Mouse (Mus musculus): ENCODE measurements around the gene Tmem117. TPM values are rescaled to one million over a fixed set of nuclear protein-coding genes. Genes with fewer than 3 reads are reported as not detected.

The Tmem117 gene
- total RNA-seq, 2 experiments from 2014 or later = 13.8 to 14.8 TPM

GRCm38 (mm10) chr15:94861173-94861572 is 232.1 kb downstream of the Tmem117 start:
- DNase-seq = no peak
- intact Hi-C loops (cut with DNase I) = no loop called here

DNA sequence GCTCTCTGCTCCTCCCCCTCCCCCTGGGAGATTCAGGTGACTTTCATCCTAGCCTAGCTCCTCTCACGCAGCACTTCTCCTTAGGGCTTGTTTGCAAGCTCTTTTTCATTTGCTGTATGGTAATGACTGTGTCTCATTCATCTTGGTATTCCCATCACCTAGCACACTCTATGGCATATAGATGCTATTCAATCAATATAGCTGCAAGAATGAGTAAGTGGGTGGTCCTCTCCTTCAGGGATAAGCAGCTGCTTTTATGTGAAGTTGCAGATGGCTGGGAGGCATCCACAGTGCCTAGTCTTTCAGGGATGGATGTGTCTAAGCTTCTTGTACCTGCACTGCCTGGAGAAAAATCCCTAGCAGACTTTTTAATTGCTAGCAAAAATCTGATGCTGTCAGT is 235.1 kb downstream of the Tmem117 start:
- DNase-seq = no peak
- intact Hi-C loops (cut with DNase I) = no loop called here

GRCm38 (mm10) chr15:94868372-94868771 is 239.3 kb downstream of the Tmem117 start:
- intact Hi-C loops (cut with DNase I) = no loop called here
- no peak for DNase-seq

DNA sequence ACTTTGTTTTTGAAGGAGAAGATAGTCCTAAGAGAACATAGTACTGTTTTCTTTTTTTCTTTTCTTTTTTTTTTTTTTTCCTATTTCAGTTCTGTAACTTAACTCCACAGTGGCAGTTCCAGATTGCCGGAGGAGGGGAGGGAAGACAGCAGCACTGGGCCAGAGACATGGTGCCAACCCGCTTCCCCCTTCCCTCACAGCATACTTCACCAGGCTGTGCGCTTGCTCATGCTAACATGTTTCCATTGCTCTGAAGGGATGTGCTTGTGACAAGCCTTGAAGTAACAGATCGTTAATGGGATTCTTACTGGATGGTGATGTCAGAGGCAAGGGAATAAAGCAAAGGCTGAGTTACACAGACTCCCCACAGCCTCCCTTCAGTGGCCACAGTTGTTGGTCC is 256.0 kb downstream of the Tmem117 start:
- DNase-seq = no peak
- intact Hi-C loops (cut with DNase I) = no loop called here

- intact Hi-C loops (cut with DNase I) = no loop called here
- no peak for DNase-seq
These were observed 264.2 kb downstream of the Tmem117 start for GRCm38 (mm10) chr15:94893201-94893600.

DNA sequence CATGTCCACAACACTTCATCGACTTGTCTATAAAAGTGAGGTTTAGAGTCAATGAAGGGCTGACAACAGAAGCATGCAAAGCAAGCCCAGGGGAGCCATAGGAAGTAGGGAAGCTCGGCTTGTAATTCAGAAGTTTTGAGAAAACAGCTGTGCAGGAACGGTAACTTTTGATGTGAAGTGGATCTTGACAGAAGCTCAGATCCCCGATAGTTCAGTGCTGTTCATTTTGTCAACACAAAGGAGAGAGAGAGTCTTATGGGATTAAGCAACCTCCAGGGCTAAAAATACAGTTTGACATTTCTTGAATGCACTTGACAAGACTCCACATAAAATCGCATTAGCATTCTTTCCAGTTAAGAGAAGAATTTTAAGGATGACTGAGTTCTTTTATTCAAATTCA is 265.1 kb downstream of the Tmem117 start:
- no peak for DNase-seq
- intact Hi-C loops (cut with DNase I) = no loop called here

DNA sequence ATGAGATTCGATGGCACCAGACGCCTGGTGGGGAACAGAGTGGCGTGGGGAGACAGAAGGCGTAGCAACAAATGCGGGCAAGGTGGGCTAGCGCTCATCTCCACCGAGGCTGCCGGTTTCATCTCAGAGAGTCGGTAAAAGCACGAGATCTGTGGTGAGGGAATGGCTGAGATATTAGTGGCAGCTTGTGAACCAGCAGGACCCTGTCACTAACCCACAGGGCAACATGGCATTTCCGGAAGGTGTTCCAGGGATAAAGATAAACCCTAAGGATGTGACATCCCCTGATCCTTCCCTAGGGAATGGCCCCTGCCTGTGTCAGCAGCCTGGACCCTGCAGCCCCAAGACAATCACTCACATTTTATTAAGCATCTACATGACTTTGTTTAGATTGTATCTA is 266.6 kb downstream of the Tmem117 start:
- intact Hi-C loops (cut with DNase I) = no loop called here
- no peak for DNase-seq

DNA sequence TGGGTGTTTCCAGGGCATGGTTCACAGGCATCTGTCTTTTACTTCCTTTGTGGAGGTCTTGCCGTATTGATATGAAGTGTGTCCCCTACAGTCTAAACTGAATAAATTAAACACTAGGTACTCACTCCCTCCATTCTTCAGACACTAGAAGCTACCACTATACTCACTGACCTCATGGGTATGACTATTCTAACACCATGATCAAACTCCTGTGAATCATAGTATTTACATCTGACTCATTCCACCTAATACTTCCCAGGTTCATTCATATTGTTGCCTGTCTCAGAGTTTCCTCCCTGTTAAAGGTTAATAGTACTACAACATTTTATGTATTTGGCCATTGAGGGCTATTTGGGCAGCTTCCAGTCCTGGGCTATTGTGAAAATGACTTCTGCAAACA is 274.2 kb downstream of the Tmem117 start:
- intact Hi-C loops (cut with DNase I) = no loop called here
- no peak for DNase-seq

DNA sequence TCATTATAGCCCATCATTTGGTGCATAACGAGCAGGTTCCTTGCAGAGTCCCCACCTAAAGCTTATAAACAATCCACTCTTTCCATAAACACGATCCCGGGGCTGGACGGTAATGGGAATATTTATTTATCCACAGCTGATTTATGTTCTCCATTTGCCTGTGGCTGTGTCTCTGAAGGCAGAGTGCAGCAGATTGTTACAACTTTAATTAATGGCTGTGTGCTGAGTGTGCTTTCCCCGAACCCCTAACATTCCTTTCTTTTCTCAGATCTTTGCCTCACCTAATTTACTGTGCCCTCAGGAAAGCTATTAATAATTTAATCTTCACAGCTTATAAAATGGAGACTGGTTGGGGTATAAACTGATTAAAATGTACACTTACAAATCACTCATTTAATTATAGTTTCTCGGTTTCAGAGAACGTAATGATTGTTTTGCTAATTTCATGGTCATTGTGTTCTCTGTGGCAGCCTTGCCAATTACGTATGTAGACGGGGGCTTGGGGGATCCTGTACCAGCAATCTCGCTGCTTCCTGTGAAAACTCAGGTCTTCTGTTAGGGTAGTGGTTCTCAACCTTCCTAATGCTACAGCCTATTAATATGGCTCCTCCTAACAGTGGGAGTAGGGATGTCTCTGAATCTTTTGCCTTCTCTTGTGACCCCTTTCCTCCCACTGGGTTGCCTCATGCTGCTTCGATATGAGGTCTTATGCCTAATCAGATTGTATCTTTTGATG is 275.8 kb downstream of the Tmem117 start:
- DNase-seq = no peak
- intact Hi-C loops (cut with DNase I) = no loop called here

DNA sequence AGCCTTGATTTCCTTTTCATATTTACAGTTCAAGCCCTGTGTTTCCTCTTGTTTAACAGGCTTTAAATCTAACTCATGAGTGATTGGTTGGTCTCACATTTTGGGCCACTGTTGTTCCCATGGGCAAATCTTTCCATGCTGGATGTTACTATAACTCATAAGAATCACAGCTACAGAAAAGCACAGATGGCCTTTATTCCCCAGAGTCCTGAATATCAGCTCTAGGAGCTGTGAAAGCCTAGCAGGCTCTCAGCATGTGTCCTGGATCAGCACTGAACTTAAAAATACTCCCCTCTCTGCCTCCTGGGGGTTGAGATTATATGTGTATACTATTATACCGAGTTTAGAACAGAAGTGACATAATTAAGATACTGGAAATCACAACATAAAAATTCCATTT is 292.6 kb downstream of the Tmem117 start:
- intact Hi-C loops (cut with DNase I) = no loop called here

DNA sequence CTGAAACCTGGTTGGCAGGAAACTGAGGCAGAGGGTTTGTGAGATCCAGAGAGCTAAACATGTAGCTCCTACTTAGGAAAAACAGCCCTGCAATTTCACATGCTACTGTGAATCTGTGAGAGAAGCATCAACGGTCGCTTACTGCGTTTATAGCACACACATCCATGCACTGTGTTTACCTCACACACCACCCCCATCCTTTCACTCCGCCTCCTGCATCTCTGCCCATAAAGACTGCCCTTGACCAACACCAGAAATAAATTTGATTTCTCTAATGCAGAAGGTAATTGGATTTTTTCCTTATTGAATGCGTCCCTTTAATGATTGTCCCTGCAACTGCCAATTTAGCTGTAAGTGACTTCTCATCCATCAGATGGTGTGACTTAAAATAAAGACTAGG is 299.0 kb downstream of the Tmem117 start:
- intact Hi-C loops (cut with DNase I) = no loop called here
- no peak for DNase-seq

More for the DNA sequence above, 292.6 kb downstream of the Tmem117 start:
- no peak for DNase-seq

- intact Hi-C loops (cut with DNase I) = no loop called here
- no peak for DNase-seq
These were observed 301.7 kb downstream of the Tmem117 start for GRCm38 (mm10) chr15:94930743-94931142.

DNA sequence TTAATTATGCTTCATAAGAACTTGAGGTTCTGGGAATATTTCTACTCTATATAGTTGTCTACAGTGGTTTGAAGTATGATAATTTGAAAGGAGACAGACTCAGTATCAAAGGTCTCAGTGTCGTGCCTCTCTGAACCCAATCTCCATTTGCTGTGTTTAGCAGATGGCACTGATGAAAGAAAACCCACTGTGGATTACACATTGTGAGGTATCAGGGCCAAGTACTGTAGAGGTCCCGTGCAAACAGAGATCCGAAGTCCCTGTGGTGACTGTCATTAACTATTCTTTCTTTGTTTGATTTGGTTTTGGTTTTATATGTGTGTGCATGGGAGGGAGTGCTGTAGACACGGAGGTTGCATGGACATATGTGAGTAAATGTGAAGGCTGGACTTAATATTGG is 304.0 kb downstream of the Tmem117 start:
- no peak for DNase-seq
- intact Hi-C loops (cut with DNase I) = no loop called here

DNA sequence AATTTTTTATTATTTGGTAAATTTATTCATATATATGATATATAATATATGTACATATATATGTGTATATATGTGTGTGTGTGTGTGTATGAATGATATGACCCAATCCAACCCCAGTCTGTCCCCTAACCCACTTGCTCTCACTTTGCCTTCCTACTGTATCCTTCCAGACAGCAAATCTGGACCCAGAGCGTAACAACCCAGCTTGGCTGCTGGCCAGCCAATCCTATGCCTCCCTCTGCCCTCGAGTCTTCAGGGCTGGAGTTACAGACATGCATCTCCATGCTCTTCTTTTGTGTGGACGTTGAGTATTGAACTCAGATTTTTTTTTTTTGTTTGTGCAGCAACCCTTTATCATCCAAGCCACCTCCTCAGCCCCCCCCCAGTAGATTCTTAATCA is 304.4 kb downstream of the Tmem117 start:
- intact Hi-C loops (cut with DNase I) = no loop called here
- DNase-seq = no peak

DNA sequence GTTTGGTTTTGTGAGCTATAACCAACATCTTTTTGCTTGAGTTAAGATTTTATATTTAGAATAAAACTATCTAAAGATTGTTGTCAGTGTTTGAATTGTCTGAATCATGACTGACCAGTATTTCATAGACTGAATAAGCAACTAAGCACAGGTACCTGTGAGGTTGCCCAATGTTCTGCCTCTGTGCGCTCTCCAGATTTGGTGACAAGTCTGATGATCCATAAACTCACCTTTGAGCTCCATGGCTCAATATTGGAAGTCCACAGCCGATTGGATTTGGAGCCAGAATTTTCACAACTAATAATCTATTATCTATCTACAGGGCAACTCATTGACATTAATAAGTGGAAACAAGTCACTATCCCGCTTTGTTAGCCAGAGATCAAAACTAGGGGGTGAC is 312.9 kb downstream of the Tmem117 start:
- no peak for DNase-seq
- intact Hi-C loops (cut with DNase I) = no loop called here

DNA sequence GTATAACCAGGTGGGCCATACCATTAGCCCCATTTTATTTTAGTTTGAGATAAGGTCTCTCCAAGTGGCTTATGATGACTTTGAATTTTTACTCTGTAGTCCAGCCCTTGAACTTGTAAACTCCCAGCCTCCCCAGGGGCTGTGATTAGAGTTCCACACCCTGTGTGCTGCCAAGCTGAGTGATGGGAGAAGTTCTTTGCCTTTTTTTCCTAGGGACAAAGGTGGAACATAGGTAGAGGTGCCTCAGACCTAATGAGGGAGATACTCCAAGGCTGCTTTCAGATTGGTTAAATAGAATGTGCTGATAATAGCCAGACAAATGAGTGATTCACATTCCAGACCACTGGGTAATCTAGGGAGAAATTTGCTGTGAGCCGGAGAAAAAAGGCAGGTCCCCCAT is 313.4 kb downstream of the Tmem117 start:
- DNase-seq = no peak
- intact Hi-C loops (cut with DNase I) = no loop called here

- intact Hi-C loops (cut with DNase I) = no loop called here
- no peak for DNase-seq
These were observed 314.9 kb downstream of the Tmem117 start for GRCm38 (mm10) chr15:94943891-94944290.

- intact Hi-C loops (cut with DNase I) = no loop called here
- no peak for DNase-seq
These were observed 322.5 kb downstream of the Tmem117 start for GRCm38 (mm10) chr15:94951382-94952048.

DNA sequence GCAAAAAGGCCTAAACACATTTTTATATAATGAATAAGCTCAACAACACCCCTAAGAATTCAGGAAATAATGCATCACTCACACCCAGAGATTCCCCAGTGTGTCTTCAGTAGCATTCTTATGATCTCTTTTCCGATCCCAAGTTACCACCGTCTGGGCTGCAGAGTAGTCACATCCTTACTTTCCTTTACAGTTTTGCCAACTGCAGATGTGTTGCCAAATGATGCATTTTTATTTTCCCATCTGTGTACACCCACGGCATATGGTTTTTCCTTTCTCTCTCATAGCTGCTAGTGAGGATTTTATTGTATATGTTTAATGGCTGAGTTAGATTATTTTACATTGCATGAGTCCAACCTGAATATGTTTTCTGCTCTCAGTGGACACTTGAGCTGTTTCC is 327.7 kb downstream of the Tmem117 start:
- DNase-seq = no peak

GRCm38 (mm10) chr15:94957202-94957601 is 328.2 kb downstream of the Tmem117 start:
- intact Hi-C loops (cut with DNase I) = no loop called here
- DNase-seq = no peak

More for the DNA sequence above, 327.7 kb downstream of the Tmem117 start:
- intact Hi-C loops (cut with DNase I) = no loop called here

DNA sequence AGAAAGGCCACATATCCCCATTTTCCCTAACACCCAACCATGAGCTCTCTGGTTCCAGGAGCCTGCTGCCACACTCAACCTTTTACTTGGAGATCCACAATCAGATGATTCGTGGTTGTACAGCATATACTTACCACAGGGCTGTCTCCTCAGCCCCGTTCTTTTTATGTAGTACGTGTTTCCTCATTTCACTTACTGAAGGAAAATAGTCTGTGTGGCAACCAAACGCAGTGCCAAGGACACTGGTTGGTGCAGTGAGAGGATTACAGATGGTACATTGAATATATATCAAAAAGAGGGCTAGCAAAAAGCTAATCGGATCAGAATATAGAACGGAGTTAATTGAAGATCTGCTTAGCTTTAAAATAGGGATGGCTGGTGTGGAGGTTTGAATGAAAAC is 338.0 kb downstream of the Tmem117 start:
- intact Hi-C loops (cut with DNase I) = no loop called here

More for the DNA sequence above, 338.0 kb downstream of the Tmem117 start:
- DNase-seq = no peak
